Mouse (Mus musculus) forelimb bud, embryonic 11.5 days (tissue): ENCODE measurements around the gene Mecr.

ENCODE experiments used
- DNase-seq: peaks from one replicate; pipeline ENCODE4 v3.0.0-alpha.2; 2012; ENCODE audit warnings: low read depth, low spot score

Gene Mecr

GRCm38 (mm10) chr4:131890692-131891091 lies 47.4 kb downstream of the Mecr start:
- no peak for DNase-seq

GRCm38 (mm10) chr4:131897109-131897508 lies 53.8 kb downstream of the Mecr start:
- DNase-seq: no peak

GRCm38 (mm10) chr4:131897787-131898186 lies 54.5 kb downstream of the Mecr start:
- no peak for DNase-seq

- no peak for DNase-seq
Measured at GRCm38 (mm10) chr4:131898503-131899179, 55.4 kb downstream of the Mecr start.

GRCm38 (mm10) chr4:131899180-131899554 lies 55.9 kb downstream of the Mecr start:
- no peak for DNase-seq

GRCm38 (mm10) chr4:131901090-131901489 lies 57.8 kb downstream of the Mecr start:
- no peak for DNase-seq

- no peak for DNase-seq
Measured at GRCm38 (mm10) chr4:131904478-131904877, 61.2 kb downstream of the Mecr start.

- DNase-seq: no peak
Measured at GRCm38 (mm10) chr4:131906423-131906822, 63.2 kb downstream of the Mecr start.

- DNase-seq: no peak
Measured at GRCm38 (mm10) chr4:131907912-131908311, 64.6 kb downstream of the Mecr start.

- peak; percentile 68 for DNase-seq
Measured at GRCm38 (mm10) chr4:131910237-131910994, 67.1 kb downstream of the Mecr start.

- DNase-seq: no peak
Measured at GRCm38 (mm10) chr4:131911521-131911920, 68.3 kb downstream of the Mecr start.

- no peak for DNase-seq
Measured at GRCm38 (mm10) chr4:131913526-131913925, 70.3 kb downstream of the Mecr start.

GRCm38 (mm10) chr4:131914046-131914643 lies 70.9 kb downstream of the Mecr start:
- no peak for DNase-seq

GRCm38 (mm10) chr4:131914891-131915469 lies 71.7 kb downstream of the Mecr start:
- DNase-seq: peak; percentile 67

- DNase-seq: no peak
Measured at GRCm38 (mm10) chr4:131915821-131916328, 72.6 kb downstream of the Mecr start.

GRCm38 (mm10) chr4:131916425-131916824 lies 73.2 kb downstream of the Mecr start:
- peak; percentile 69 for DNase-seq

GRCm38 (mm10) chr4:131917010-131917555 lies 73.8 kb downstream of the Mecr start:
- DNase-seq: no peak
